Mouse (Mus musculus): Measurements from ENCODE around the gene Col18a1. TPM values are rescaled to one million over a fixed set of nuclear protein-coding genes. Genes with fewer than 3 reads are reported as not detected.

Col18a1 gene
- polyA plus RNA-seq, 1 experiment = 18.9 TPM

GRCm38 (mm10) chr10:77118361-77118760, 48.0 kb downstream of the Col18a1 start:
- no peak for DNase-seq (ENCODE audit: low read depth, low spot score)
- WGBS = 82% methylated on average over 1 of the region's 1 CpGs

DNA sequence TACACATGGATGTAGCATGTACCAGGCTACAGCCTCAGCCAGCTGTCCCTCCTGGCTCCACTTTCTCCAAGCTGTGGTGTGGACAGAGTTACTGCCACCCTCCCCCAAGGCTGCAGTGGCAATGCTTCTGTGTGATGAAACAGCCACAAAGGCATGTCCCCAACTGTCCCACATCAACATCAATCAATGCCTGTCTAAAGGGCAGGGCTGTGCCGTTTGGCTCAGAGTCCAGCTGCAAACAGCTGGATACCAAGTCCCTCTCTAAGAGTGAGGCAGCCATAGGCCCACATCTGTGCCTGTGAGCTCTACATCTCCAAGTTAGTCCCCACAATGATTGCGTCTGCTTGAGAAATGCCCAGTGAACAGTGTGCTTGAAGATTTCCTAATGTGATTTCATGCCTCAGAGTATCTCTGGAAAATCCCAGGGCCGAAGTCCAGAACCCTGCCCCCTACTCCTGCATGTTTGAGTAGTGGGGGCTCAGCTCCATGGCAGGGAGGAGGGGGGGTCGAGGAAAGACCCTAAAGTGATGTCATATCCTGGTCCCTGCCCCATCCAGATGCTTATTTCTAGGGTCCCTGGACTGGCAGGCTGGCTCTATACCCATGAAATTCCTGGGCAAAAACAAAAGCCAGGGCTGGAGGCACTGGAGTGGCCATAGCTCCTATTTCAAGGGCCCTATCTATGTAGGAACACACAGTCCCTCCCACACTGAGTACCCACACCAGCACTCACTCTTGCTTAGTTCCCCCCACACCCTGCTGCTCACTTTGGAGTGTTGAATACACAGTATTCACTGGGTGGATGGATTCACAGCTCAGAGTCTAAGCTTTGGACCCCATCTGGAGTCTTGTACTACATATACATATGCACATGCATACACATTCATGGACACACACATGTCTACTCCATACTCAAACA, 49.6 kb downstream of the Col18a1 start:
- no peak for DNase-seq (ENCODE audit: low read depth, low spot score)
- WGBS = 30% methylated on average over 4 of the region's 4 CpGs

GRCm38 (mm10) chr10:77113489-77114240, 52.7 kb downstream of the Col18a1 start:
- 35% methylated on average over 19 of the region's 19 CpGs for WGBS
- no peak for DNase-seq (ENCODE audit: low read depth, low spot score)

DNA sequence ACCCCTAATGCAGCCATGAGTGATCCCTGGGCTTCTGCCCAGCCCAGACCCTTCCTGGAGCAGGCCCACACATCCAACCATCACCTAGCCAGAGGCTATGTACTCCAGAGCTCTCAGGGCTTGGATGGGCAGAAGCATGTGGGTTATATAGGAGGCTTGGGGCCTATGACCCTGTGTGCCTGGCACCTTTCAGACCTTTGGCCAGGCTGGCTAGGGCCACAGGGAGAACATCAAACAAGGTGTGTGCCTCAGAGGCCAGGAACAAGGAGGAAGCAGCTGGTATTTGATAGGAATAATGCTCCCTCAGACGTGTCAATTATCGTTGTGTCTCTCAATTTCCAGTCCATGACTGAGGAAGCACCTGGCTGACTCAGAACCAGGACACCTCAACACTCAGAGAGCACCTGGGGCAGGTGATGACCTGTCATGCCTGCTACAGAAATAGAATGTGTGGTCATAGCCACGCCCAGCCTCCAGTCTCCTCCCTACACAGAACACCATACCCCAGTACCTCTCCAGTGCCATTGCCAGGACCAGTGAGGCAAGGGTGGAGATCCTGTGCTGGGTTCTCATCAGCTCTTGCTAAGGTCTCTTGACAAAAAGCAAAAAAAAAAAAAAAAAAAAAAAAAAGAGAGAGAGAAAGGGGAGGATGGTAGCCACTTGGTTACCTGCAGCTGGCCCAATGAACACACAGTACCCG, 54.6 kb downstream of the Col18a1 start:
- 52% methylated on average over 4 of the region's 4 CpGs for WGBS
- DNase-seq (ENCODE audit: low read depth, low spot score) = no peak

DNA sequence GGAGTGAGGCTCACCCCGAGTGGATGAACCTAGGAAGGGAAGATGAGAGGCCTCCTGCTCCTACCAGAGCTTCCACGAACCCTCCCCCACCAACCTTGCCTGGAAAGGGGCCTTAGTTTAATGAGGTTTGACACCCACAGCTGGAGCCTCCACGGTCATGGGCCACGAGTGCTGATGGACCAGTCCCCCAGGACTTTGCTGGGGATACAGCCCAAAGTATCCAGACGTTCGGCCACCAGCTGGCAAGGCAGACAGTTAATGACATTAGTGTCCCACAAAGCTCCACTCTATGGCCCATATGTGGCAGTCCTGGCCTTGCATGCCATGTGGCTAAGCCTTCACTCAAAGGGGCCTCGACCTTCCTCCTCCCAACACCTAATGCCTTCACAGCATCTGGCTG, 55.5 kb downstream of the Col18a1 start:
- 70% methylated on average over 7 of the region's 7 CpGs for WGBS
- DNase-seq (ENCODE audit: low read depth, low spot score) = no peak

DNA sequence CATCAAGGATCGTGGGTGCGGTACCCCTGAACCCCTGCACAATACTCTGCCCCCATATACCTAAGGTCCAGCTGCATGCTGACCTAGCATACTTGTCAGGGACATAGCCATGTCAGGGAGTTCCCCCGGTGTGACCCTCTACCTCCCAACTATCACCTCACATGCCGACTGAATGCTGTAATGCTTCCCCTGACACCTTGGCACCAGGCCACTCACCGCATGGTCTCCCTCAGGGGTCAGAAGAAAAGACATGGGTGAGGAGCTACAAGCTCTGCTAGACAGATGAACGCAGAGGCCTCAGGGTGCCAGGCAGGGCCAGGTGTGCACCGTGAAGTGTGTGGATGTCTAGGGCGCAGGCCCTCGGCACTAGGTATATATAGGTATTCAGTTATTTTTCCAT, 56.3 kb downstream of the Col18a1 start:
- 87% methylated on average over 9 of the region's 9 CpGs for WGBS
- no peak for DNase-seq (ENCODE audit: low read depth, low spot score)

DNA sequence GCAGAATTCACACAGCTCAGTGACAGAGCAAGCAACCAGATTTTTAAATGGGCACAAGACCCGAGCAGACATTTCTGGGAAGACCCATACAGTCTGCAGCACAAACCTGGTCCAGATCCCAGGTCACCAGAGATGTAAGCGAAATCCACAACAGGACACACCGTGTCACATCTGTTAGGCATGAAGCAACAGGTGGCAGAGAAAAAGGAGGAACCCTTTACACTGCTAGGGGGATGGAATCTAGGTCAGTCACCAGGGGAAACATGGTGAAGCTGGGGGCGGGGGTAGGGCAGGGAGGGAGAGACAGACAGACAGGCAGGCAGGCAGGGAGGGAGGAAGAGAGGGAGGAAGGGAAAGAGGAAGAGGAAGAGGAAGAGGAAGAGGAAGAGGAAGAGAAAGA, 58.2 kb downstream of the Col18a1 start:
- DNase-seq (ENCODE audit: low read depth, low spot score) = no peak
- 77% methylated on average over 4 of the region's 4 CpGs for WGBS

- DNase-seq (ENCODE audit: low read depth, low spot score) = no peak
Observed at GRCm38 (mm10) chr10:77104327-77104726, 62.0 kb downstream of the Col18a1 start.

DNA sequence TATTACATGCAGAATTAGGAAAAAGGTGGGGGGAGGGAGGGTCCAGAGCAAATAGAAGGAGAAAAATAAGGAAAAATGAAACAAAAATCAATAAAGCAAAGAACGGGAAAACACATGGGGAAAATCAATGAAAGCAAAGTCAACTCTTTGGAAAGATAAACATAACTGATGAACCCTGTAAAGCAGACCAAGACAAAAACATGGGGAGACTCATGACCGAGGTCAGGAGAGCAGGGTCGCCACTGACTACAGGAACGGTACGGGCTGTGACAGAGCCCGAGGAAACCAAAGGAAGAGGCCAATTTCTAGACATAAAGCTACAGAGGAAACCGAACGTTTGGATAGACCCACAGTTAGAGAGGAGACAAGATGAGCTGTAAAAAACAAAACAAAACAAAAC, 62.7 kb downstream of the Col18a1 start:
- WGBS = 27% methylated on average over 8 of the region's 8 CpGs
- DNase-seq (ENCODE audit: low read depth, low spot score) = no peak

DNA sequence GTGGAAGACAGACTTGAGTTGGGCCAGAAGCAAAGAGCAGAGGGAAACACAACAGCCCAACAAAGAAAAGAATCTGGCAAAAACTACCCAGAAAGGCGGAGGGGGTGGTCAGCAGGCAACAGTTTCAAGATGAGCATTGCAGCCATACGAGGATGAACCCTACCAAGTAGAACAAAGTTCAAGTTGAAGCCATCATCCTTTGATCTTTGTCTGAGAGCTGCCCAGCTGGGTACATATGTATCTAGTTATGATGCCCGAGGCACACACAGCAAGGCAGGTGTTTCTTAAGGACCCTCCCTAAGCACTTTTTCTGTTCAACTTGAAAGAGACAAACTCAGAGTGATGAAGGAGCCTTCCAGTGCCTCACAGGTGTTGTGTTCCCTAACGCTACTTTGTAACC, 66.6 kb downstream of the Col18a1 start:
- DNase-seq (ENCODE audit: low read depth, low spot score) = no peak
- WGBS = 69% methylated on average over 4 of the region's 4 CpGs

DNA sequence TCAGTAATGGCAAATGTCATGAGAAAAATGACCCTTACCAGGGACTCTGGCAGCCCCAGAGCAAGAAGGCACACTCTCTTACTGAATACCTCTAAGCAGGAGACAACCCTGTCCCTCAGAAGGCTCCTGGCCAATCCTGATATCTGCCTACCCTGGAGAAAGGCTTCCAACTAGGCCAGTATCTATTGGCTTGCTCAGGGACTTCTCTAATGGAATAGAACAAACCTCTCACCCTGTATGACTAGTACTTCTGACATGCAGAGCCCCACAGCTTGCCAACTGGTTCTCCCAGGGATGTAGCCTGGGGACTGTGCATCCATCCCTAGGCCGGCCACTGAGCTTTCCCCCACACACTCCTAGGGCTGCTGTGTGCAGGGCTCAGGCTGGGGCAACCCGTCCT, 67.7 kb downstream of the Col18a1 start:
- DNase-seq (ENCODE audit: low read depth, low spot score) = no peak
- 75% methylated on average over 2 of the region's 2 CpGs for WGBS

GRCm38 (mm10) chr10:77097890-77098200, 68.5 kb downstream of the Col18a1 start:
- WGBS = 71% methylated on average over 4 of the region's 4 CpGs
- DNase-seq (ENCODE audit: low read depth, low spot score) = no peak

DNA sequence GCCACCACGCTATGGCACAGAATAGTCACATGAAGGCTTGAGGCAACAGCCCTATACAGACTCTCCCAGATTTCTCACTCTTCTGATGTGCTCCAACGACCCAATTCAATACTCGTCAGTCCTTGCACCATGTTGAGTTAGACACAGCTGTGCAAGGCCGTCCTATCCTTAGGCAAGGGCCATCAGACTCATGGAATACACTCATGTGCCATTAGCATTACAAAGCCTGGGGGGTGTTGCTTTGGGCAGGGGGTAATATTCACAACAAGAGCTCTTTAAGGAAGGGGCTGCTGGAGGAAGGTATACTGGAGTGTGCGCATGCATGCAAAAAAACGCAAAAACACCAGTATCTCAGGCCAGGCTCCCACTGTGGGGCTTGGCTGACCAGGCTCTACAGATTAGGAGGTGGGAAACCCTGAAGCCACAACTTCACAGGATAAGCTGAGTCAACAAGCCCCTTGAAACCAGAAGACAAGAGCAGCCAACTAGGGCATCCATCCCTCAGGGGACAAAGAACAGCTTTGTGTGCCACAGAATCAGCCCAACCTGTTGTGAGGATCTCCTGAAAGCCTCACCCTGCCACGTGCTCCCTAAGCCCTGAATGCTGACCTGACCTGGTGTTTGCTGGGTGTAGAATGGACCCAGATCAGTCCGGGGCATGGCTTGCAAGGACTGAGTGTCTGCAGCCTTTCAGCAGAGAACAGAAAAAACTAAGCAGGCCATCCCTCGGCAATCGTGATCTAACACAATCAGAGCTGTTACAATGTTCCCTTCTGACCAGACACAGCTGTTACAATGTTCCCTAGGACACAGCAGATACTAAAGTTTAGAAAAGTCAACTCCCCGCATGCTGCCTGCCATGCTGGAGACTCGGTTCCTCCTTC, 69.1 kb downstream of the Col18a1 start:
- WGBS = 65% methylated on average over 12 of the region's 12 CpGs

DNA sequence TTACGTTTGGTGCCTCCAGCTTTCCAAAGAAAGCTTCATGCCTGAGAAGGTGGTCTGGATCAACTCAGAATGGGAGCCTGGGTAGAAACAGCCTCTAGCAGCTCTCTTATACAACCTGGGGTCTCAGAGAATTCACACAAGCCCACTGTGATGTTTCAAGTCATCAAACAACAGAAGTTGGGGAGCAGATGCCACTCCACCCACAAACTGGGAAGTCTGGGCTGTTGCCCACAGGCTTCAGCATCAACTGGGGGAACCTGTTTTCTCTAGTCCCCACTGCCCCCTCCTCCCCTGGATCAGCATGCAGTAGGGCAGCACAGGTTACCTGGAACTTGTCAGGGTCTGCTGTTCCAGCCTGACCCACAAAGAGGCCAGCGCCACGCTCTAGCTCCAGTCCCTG, 70.7 kb downstream of the Col18a1 start:
- no peak for DNase-seq (ENCODE audit: low read depth, low spot score)
- WGBS = 92% methylated on average over 3 of the region's 3 CpGs

More for the DNA sequence above, 69.1 kb downstream of the Col18a1 start:
- no peak for DNase-seq (ENCODE audit: low read depth, low spot score)

GRCm38 (mm10) chr10:77093817-77094216, 72.5 kb downstream of the Col18a1 start:
- no peak for DNase-seq (ENCODE audit: low read depth, low spot score)

DNA sequence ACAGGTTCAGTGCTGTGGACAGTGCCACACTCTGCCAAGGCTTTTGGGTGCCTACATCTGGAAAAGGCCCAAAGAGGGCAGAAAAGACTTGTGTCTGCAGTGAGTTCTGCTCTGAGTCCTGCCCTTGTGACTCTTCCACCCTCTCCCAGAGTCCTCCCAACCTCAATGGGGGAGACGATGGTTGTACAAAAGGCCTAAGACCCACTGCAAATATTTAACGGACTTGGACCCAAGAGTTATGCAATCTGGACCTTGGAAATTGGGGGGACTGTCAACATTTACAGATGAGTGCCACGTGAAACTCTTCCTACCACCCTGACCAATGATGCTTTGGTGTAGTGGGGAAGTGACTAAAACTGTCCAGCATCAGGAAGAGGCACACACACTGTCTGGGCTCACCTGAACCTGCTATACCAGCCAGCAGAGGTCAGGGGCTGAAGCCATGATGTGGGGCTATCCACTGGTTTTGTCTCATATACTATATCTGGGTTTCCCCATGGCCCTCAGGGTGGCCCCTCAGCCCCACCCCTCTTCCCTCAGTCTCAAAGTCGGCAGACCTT, 74.7 kb downstream of the Col18a1 start:
- no peak for DNase-seq (ENCODE audit: low read depth, low spot score)
- WGBS = 38% methylated on average over 4 of the region's 4 CpGs

DNA sequence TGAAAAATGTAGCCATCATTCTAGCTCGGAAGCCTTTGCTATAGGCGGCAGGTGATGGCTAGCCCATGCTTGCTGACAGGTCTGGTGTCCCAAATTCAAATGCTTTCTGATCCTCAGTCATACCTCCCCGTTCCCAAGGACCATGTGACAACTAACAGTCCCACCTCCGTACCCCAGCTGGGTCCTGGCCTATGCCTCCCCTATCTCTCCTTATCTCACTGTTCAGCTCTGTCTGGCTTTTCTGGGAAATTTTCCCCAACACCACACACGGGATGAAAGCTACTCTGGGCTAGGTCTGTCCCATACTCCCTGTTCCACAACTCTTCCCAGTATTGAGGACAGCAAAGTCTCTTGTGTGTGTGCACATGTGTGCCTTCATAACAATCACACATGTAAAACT, 76.3 kb downstream of the Col18a1 start:
- 70% methylated on average over 5 of the region's 5 CpGs for WGBS
- no peak for DNase-seq (ENCODE audit: low read depth, low spot score)

GRCm38 (mm10) chr10:77089336-77089735, 77.0 kb downstream of the Col18a1 start:
- no peak for DNase-seq (ENCODE audit: low read depth, low spot score)
- 45% methylated on average over 8 of the region's 8 CpGs for WGBS

DNA sequence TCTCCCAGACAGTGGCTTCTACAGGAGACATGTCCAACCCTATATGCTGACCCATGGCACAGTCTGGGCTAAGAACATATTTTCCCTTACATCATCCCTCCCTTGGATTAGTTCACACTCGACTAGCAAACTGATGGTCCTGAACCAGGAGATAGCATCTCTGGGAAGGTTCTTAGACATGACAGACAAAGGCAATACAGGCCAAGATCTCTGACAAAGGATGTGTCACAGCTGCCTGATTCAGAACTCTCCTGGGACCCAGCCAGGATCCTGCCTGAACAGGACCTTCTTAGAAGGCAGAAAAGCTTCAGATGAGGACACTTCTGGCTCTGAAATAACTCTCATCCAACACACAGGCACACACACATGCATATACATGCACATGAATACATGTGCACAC, 81.8 kb downstream of the Col18a1 start:
- 42% methylated on average over 1 of the region's 1 CpGs for WGBS
- DNase-seq (ENCODE audit: low read depth, low spot score) = no peak
